Mouse (Mus musculus) brain, embryonic 14.5 days (tissue): ENCODE measurements around the gene Sufu. TPM values are rescaled to one million over a fixed set of nuclear protein-coding genes. Genes with fewer than 3 reads are reported as not detected.
A peak's percentile ranks its signal among the peaks of the same experiment; 100 is the strongest.

Source experiments
- DNase-seq: peaks from one replicate; pipeline ENCODE4 v3.0.0-alpha.2; 2011; ENCODE audit warnings: low read depth
- CTCF ChIP-seq: fragments of 200-500 bp; IDR thresholded peaks from 2 replicates; pipeline ENCODE4 v1.5.1; 2012; ENCODE audit warnings: inconsistent platforms, mild to moderate bottlenecking, moderate library complexity, borderline replicate concordance; ENCODE audit not compliant: insufficient read depth, insufficient read length; ENCODE audit errors: extremely low read depth
- POLR2A ChIP-seq: fragments of 200-500 bp; IDR thresholded peaks from 2 replicates; pipeline ENCODE4 v1.6.1; 2012; ENCODE audit warnings: mild to moderate bottlenecking, inconsistent platforms, borderline replicate concordance; ENCODE audit not compliant: poor library complexity, insufficient read depth, insufficient read length, severe bottlenecking; ENCODE audit errors: extremely low read depth
- polyA plus RNA-seq: library from polyadenylated mRNA; depleted of rRNA; stranded (reverse); fragments of >200 nt; gene quantifications from 2 replicates; pipeline ENCODE4 v1.2.3, GENCODE M21; 2012

Sufu gene
- polyA plus RNA-seq, 1 experiment, result 26.0 TPM

DNA sequence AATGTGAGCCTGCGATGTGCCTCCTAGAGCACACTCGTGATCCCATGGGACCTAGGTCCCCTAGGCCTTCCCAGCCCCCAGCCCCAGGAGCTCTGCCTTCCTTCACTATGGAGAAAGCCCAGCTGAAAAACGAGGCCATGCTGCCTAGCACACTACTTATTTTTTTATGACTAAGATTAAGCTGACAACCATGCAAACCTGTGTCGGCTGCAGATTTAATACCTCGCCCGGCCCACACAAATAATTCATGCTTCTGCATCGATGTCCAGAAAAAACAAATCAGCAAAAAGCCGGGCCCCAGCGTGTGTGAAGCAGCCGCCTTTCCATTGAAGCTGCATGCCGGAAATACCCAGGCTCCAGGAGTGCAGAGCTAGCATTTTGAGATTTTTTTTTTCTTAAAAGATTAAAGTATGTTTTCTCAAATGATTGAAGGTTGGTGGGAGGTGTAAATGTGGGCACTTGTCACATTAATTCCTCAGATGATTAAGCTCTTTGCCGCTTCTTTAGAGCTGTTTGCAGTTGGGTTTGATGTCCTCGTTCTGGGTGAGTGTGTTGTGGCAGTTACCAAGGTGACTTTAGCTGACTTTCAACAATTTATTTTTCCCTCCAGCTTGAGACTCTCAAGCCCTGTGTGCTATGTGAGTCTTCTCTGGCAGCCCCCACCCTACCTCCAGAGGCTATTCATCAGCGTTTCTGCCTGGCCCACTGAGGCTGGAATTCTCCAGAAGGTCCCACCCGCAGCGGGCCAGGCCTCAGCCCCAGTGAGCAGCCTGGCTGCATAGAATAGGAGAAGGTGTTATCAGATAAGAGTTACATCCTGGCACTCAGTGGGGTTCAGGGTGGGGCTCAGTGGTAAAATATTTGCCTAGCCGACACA, 73.9 kb downstream of the Sufu start:
- DNase-seq, result peak; percentile 68
- TF ChIP-seq CTCF, result no peak
- no peak for TF ChIP-seq POLR2A

DNA sequence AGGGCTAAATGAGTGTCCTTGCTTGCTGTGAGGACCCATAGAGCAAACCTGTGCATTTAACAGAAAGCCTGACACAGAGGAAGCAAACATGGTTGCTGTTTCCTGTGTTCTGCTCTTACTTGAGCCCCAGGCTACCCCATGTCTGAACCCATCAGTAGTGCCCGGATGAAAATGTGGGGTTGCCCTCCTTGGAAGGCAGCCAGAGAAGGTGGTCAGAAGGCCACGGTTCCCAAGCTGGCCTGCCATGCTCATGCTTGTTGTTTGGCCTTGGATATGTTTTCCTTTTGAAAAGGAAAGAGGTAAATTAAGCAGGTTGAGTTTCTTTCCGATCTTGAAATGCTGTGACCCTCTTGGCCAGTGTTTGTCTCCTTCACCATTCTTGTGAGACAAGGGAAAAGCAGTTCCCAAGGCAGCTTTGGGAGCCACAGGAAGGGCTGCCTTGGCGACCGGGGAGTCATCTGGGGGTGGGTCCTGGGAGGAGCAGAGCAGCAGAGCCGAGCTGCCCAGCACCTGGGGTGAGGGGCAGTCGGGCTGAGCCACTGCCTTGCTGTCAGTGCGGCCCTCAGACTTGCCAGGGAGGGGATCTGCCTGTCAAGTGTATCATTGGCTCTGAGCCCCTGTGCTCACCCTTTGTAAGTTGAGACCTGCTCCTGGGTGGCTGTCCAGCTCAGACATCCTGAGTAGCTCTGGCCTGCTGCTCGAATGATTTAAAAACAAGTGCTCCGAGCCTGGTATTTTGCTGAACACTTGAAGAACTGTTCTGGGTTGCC, 74.8 kb downstream of the Sufu start:
- TF ChIP-seq CTCF (no peak), POLR2A (no peak)
- peak; percentile 62 for DNase-seq

DNA sequence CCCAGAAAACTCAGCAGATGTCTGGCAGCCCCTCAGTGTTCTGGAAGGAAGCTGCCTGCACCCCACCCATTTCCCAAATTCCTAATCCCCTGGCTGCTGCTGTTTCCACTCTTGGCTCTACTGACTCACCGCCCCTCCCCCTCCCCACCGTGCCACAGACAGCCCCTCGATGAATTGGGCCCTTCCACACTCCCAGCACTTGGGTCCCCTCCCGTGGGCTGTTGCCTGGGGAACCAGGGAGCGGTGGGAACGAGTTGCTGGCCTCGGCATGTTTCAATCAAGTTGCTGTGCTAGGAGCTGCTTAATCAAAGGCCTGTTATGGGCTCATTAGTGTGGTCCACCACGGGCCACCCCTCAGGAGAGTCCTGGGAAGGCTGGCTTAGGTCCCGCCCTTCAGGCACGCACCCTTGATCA, 80.7 kb downstream of the Sufu start:
- DNase-seq, result peak; percentile 42
- TF ChIP-seq POLR2A (no peak), CTCF (no peak)

DNA sequence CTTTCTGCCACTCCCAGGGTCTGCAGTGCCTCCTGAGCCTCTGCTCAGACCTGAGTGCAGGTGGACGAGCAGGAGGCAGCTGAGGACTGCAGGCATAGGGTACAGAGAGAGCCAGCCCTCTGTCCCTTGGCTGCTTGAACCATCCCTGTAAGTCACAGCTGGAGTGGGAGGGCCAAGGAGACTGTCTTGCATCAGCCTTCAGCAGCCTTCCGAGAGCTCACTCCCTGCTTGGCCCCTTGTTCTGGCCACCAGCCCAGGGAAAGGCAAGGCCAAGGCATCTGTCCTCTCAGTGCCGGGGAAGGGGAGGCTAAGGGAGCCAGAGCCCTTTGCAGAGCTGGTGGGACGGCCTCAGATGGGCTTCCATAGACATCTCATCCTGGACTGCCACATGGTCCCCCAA, 81.5 kb downstream of the Sufu start:
- no peak for DNase-seq
- TF ChIP-seq POLR2A (no peak), CTCF (no peak)

DNA sequence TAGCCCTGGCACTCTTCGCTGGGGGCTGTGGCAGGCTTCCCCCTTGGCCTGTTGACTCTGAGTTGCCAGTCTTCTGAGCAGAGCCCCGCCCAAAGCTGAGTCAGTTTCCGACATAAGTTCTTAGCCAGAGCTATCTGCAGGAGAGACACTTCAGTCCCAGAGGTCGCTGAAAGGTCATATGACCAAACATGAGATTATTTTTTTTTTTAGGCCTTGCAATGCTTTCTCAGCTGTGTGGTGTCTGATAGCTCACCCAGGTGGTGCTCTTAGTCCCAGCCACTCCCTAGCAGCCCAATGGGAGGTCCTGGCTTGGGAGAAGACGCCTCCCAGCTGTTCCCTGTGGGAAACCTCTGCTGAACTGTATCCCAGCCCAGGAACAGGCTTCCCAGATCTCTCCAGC, 82.1 kb downstream of the Sufu start:
- DNase-seq, result no peak
- TF ChIP-seq POLR2A (no peak), CTCF (no peak)

DNA sequence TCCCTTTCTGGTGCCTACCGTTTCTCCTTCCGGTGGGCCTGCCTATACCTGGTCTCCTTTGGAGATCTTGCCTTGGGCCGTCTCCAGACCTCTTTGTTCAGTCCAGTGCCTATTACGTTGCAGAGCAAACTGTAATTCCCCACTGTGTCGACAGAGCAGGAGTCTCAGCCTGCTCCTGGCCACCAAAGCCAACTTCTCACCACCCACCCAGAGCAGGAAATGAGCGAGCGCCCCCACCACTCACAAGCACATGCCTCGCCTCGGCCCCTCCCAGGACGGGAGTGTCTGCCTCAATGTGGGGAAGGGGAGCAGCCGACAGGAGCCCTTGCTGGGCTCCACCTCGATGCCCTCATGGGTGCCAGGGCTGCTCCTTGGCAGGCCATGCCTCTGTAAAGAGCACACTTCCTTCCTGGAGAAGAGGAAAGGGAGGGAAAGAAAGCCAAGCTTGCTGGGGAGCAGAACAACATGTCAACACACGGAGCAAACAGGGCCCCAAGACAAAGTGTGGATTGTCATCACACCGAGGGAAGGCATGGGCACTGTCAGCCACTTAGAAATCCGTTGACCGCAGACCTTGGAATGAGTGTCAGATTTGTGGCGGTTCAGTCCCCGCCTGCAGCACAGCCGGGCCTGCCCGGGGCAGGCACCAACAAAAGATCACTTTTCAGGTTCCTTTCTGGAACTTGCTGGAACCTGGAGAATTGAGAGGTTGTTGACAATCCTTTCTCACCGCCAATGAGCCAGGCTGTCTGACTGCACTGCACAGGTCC, 82.8 kb downstream of the Sufu start:
- DNase-seq, result no peak
- TF ChIP-seq CTCF, result no peak
- TF ChIP-seq POLR2A, result no peak

DNA sequence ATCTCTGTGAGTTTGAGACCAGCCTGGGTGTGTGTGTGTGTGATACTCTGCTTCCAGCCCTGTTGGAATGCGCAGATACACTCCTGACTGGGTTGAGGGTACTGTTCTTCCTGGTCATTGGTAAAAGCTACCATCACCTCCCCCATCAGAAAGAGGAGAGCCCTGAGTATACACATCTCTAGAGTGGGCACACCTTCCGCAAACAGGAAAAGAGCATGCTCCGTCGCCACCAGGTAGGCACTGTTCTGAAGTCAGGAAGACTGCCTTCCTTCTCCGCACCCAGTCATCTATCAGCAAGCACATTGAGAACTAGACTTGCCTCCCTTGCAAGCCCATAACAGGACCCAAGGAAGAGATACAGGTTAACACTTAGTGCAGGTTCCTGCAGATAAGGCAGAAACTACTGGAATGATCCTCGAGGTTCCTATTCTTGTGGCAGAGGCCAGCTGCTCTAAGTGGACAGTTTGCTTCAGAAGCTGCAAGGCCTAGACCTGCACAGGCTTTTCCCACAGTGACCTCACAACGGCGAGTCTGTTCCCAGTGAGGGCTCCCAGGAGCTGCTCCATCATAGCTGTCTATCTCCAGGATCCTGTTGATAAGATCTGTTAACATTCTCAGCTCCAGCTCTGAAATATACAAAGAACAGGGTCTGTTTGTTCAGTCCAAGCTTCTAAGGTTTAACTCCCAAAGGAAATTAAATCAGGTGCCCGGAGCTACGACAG, 84.1 kb downstream of the Sufu start:
- DNase-seq, result no peak

DNA sequence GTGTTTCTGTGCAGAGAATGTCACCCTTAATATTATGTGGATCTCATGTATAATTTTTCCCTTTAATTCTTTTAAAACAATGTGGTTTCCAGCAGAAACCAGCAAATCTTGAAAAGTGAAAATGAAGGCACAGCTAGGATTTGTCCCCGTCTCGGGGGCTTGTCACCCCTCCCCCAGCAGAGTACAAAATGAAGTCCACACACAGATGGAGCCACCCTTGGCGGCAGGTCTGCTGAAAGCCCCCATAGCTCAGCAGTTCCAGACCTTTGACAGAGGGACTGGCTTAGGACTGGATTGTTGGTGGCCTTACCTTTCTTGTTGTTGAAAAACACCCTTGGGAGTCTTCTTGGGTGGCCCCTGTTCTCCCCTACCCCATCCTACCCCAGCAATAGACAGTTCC, 84.7 kb downstream of the Sufu start:
- no peak for DNase-seq
- TF ChIP-seq CTCF (no peak), POLR2A (no peak)

More for the DNA sequence above, 84.1 kb downstream of the Sufu start:
- TF ChIP-seq POLR2A (no peak), CTCF (no peak)

DNA sequence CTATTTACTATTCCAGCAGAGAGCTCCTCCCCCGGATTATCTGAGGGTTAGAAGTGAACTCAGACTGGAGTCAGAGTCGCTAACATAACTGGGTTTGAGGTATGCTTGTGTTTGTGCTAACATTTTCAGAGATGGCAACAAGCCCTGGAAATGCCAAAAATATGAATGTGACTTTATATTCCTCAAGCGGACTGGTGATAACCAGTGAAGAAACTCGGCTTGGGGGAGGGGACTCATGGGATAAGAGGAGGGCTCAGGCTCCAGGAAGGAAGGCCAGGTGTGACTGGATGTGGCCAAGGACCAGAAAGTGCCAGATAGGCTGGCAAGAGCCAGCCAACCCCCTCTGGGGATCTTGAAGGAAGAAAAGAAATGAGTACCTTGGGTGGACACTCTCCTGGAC, 85.1 kb downstream of the Sufu start:
- no peak for DNase-seq
- TF ChIP-seq POLR2A (no peak), CTCF (no peak)

DNA sequence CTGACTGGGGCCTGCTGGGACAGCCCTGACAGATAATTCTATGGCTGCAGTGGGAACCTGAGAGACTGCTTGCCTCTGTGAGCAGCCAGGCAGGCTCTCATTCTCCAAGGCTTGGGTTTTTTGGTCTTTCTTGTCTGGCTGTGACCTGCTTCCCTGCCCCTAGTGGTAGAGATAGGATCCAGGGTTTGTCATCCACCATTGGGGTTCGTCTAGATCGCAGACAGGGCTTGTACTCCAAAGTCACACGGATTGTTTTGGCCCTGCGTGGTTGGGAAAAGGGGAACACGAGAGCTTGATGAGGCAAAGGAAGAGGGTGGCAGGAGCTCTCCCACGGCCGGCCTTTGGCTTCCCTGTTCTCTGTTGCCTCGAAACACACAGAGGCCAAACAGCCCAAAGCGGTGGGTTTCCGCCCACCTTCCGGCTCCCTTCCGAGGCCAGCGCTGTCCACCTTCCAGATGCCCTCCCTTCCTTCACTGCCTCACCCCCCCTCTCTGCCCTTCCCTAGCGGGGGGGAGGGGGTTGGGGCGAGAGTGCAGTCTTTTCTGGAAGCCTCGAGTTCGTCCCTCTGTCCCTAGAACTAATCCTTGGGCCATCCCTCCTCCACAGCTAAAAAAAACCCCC, 86.3 kb downstream of the Sufu start:
- peak; percentile 51; the same call in 1 of the 2 replicates for TF ChIP-seq CTCF
- TF ChIP-seq POLR2A, result no peak
- no peak for DNase-seq

DNA sequence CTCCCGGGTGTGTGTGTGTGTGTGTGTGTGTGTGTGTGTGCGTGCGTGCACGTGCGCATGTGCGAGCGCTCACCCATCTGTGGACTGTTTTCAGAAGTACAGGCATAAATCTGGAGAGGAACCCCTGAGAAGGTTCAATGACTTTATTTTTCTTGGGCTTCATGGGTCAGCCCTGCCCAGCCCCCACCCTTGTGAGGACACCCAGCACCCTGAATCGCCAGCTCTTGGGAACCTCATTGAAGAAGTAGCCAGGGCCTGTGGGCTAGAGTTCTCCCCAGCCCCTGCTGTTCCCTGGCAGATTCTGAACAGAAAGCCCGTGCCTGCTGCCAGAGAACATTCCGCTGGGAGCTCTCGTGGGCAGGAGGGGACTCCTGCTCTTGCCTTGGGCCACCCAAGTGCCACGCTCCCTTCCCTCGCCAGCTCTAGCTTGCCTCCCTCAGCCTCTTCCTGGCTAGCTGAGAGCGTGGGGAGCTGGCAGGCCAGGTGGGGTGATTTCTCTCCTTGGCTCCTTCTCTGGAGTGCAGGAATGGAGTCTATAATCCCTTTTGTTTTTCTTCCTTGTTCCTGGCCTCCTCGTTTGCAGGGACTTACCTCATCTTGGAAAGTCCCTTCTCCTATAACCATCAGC, 87.1 kb downstream of the Sufu start:
- no peak for TF ChIP-seq POLR2A
- no peak for TF ChIP-seq CTCF
- peak; percentile 67 for DNase-seq
